In the genomic region with DNA sequence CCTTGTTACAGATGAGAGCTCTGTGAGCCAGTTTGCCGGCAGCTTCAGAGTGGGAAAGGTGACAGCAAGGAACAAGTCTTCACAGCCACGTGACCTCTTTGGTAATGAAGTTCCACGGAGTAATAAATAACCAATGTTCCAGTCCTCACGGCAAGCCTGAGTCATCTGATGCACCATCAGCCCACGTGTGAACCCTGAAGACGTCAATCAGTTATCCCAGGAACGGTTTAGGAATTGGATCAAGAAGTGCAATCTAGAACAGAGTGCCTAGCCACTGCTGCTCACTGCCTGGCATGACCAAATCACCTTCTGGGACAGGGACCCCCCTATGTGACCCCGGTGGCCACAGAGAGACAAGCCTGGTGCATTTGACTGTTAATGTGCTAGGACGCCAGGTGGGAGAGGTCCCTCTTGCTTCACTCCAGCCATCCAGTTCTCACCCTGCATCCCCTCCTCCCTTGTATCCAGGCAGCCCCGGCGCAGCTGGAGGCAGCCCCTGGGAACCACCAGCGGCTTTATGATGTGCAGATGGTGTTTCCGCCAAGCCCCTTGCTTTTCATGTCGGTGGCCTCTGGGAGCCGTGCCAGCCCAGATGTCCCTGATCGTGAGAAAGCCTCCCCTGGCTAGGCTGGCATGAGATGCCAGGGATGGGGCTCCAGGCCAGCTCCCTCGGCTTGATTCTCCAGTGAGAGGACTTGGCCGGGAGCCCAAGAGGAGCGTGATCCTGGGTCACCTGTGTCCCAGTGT, we compare ENCODE assay signal across 7 mouse cellular contexts. TPM values are rescaled to one million over a fixed set of nuclear protein-coding genes. Genes with fewer than 3 reads are reported as not detected.
A peak's percentile ranks its signal among the peaks of the same experiment; 100 is the strongest.
DNase-seq lines count a peak whose midpoint lies in the region; ATAC-seq and TF ChIP-seq lines count a peak whose summit lies in the region.

No protein-coding gene starts in this region.

- WGBS in lung, embryonic 16.5 days, result 46% methylated on average over 19 of the region's 19 CpGs
- WGBS in cerebellum, adult 2 months, result 7% methylated on average over 19 of the region's 19 CpGs

- no peak overlapping the region for H3K4me2 ChIP-seq in lung, embryonic 16.5 days (ENCODE audit: low read depth, low read length)

- H3K9ac ChIP-seq in lung, embryonic 16.5 days (ENCODE audit: low read length), result no peak overlapping the region

- no peak for TF ChIP-seq POLR2A in cerebellum, adult 2 months (IDR thresholded peaks at IDR 0.05; ENCODE audit: borderline replicate concordance, insufficient read depth, low read length)

- no peaks in the 10 kb centered on the region for H3K9me3 ChIP-seq in lung, embryonic 16.5 days (ENCODE audit: control insufficient read depth, low read length)

- no peak overlapping the region for H3K27ac ChIP-seq in lung, embryonic 16.5 days (ENCODE audit: low read length)
- H3K27ac ChIP-seq in cerebellum, adult 2 months (ENCODE audit: insufficient read depth, low read length), result no peak overlapping the region

- DNase-seq in lung, postnatal 36 days, result no peak
- DNase-seq in cerebellum, adult 2 months, result peak; percentile 24 to 34
- DNase-seq in frontal cortex, postnatal 36 days (ENCODE audit: low spot score in 2 of 2), result peak; percentile 29 to 32
- DNase-seq in layer of hippocampus, postnatal 36 days, result peak; percentile 30 to 39
- peak; percentile 17 for DNase-seq in right cerebral cortex, adult 18-20 months

- no peak overlapping the region for H3K4me3 ChIP-seq in lung, embryonic 16.5 days (ENCODE audit: low read length)
- no peak overlapping the region for H3K4me3 ChIP-seq in cerebellum, adult 2 months (replicated peaks; ENCODE audit: insufficient read depth, low read depth, low read length)

- no peaks in the 10 kb centered on the region for H3K27me3 ChIP-seq in lung, embryonic 16.5 days (ENCODE audit: control insufficient read depth, insufficient read depth, low read depth, low read length)
- H3K27me3 ChIP-seq in cerebellum, adult 2 months (ENCODE audit: control insufficient read depth, insufficient read depth, low read length), result no peaks in the 10 kb centered on the region; the same call in 1 of the 2 replicates

- TF ChIP-seq CTCF in cerebellum, adult 2 months (IDR thresholded peaks at IDR 0.05; ENCODE audit: borderline replicate concordance, insufficient read depth, low read depth, low read length), result no peak

- peak; percentile 36; the same call in 1 of the 2 replicates for ATAC-seq in lung, embryonic 16.5 days (ENCODE audit: low read depth)
- no peak for ATAC-seq in activated CD4-positive, CD25-positive, alpha-beta regulatory T cell, adult 4 months

- H3K36me3 ChIP-seq in lung, embryonic 16.5 days (ENCODE audit: control insufficient read depth, insufficient read depth, low read length), result no peaks in the 10 kb centered on the region

- no peaks in the 10 kb centered on the region for H3K4me1 ChIP-seq in lung, embryonic 16.5 days (replicated peaks; ENCODE audit: control insufficient read depth, insufficient read depth, low read length)
- peaks cover 10% of the 10 kb centered on the region for H3K4me1 ChIP-seq in cerebellum, adult 2 months (ENCODE audit: control insufficient read depth, insufficient read depth, low read length)

RNA-seq across cellular contexts. Expression of gene Brd7, which starts 15.0 kb away (rescaled TPM):
- polyA plus RNA-seq in lung, embryonic 16.5 days (2015; fragmentation: Nextera tagmentation; extraction: Ambion mirVana), result 56.0 and 70.7 TPM in 2 replicates
- polyA plus RNA-seq in cerebellum, adult 2 months (2012; rRNA removed), result 69.8 and 70.0 TPM in 2 replicates
- total RNA-seq in layer of hippocampus, postnatal 36 days (2021), result 10 to 100 TPM; 52.5 to 64.9 TPM
- 10 to 100 TPM; 43.8 to 57.1 TPM for polyA plus RNA-seq in activated CD4-positive, CD25-positive, alpha-beta regulatory T cell, adult 4 months (2017; shearing (Covaris generic))
